In genomic region chr10:30405669-30406393, GRCm38 (mm10) we compare ENCODE assay signal across 10 mouse cellular contexts.
A peak's percentile ranks its signal among the peaks of the same experiment; 100 is the strongest.
DNase-seq lines count a peak whose midpoint lies in the region; ATAC-seq and TF ChIP-seq lines count a peak whose summit lies in the region.
"Had no signal": no experiment of that assay in that cellular context is flagged by ENCODE, and none has a peak within 500 bp of the region (broad histone marks: within the 10 kb centered on the region; RNA-seq: fewer than 3 reads in every experiment).

No protein-coding gene starts in this region.

- H3K4me2 ChIP-seq in heart, postnatal 0 days (ENCODE audit: low read depth, low read length), result no peak overlapping the region
- H3K4me2 ChIP-seq in hindbrain, embryonic 12.5 days (replicated peaks), result peak overlapping the region; percentile 40
- H3K4me2 ChIP-seq: embryonic facial prominence, embryonic 12.5 days had no signal

- H3K9ac ChIP-seq in heart, postnatal 0 days (replicated peaks; ENCODE audit: low read depth, low read length), result no peak overlapping the region
- no peak overlapping the region for H3K9ac ChIP-seq in heart, adult 2 months (ENCODE audit: low read depth, low read length)
- no peak overlapping the region for H3K9ac ChIP-seq in hindbrain, embryonic 12.5 days
- H3K9ac ChIP-seq: embryonic facial prominence, embryonic 12.5 days had no signal

- no peak for TF ChIP-seq EP300 in heart, postnatal 0 days (IDR thresholded peaks at IDR 0.05; ENCODE audit: low read depth)
- no peak for TF ChIP-seq EP300 in heart, adult 2 months (IDR thresholded peaks at IDR 0.05; ENCODE audit: insufficient read depth, low read depth, low read length)

- TF ChIP-seq CTCF in heart, postnatal 0 days (IDR thresholded peaks at IDR 0.05; ENCODE audit: low read depth), result no peak
- TF ChIP-seq CTCF in heart, adult 2 months (IDR thresholded peaks at IDR 0.05), result no peak

- no peaks in the 10 kb centered on the region for H3K4me1 ChIP-seq in heart, postnatal 0 days (ENCODE audit: control insufficient read depth, insufficient read depth)
- H3K4me1 ChIP-seq in heart, adult 2 months (ENCODE audit: control insufficient read depth, insufficient read depth, low read length), result no peaks in the 10 kb centered on the region
- H3K4me1 ChIP-seq in hindbrain, embryonic 12.5 days, result 0 out of 2 replicates have a peak, but pooled peaks cover 2% of the 10 kb centered on the region
- H3K4me1 ChIP-seq in limb, embryonic 10.5 days, result peaks cover 6% of the 10 kb centered on the region; the same call in 1 of the 2 replicates
- H3K4me1 ChIP-seq: embryonic facial prominence, embryonic 12.5 days had no signal

- H3K27me3 ChIP-seq in heart, postnatal 0 days (ENCODE audit: control insufficient read depth, insufficient read depth, low read length), result no peaks in the 10 kb centered on the region
- H3K27me3 ChIP-seq in heart, adult 2 months (ENCODE audit: control insufficient read depth, insufficient read depth, low read length), result no peaks in the 10 kb centered on the region
- H3K27me3 ChIP-seq in hindbrain, embryonic 12.5 days, result peaks cover 52% of the 10 kb centered on the region
- H3K27me3 ChIP-seq in limb, embryonic 10.5 days (ENCODE audit: low read depth, poor library complexity, severe bottlenecking), result no peaks in the 10 kb centered on the region
- H3K27me3 ChIP-seq: embryonic facial prominence, embryonic 12.5 days had no signal

- no peaks in the 10 kb centered on the region for H3K9me3 ChIP-seq in heart, postnatal 0 days (replicated peaks; ENCODE audit: control insufficient read depth, low read length)
- no peaks in the 10 kb centered on the region for H3K9me3 ChIP-seq in hindbrain, embryonic 12.5 days (replicated peaks)
- H3K9me3 ChIP-seq in limb, embryonic 10.5 days (replicated peaks), result no peaks in the 10 kb centered on the region
- H3K9me3 ChIP-seq: embryonic facial prominence, embryonic 12.5 days had no signal

- no peak for TF ChIP-seq POLR2A in heart, adult 2 months (IDR thresholded peaks at IDR 0.05; ENCODE audit: insufficient read depth, low read depth, low read length)

- no peak for DNase-seq in heart, postnatal 0 days (ENCODE audit: low spot score)
- no peak for DNase-seq in heart, adult 2 months
- DNase-seq in embryo, embryonic 11.5 days (ENCODE audit: low read depth, low spot score), result peak; percentile 38
- peak; percentile 68 for DNase-seq in neural tube, embryonic 10.5 days (ENCODE audit: extremely low spot score, low spot score)
- DNase-seq in heart, postnatal 4 days, result no peak
- DNase-seq in thymus, postnatal 25 days, result no peak
- no peak for DNase-seq in limb, embryonic 10.5 days (ENCODE audit: low spot score)
- DNase-seq: lung, postnatal 36 days had no signal

- intact Hi-C loops in heart, adult 2 months (cut with DNase I), result no loop called here

- H3K79me2 ChIP-seq in heart, adult 2 months (replicated peaks; ENCODE audit: control insufficient read depth, insufficient read depth, low read length), result no peaks in the 10 kb centered on the region

- H3K4me3 ChIP-seq in heart, postnatal 0 days (ENCODE audit: low read depth, low read length), result 0 out of 2 replicates have a peak overlapping the region, but pooled peaks have one; percentile 10
- no peak overlapping the region for H3K4me3 ChIP-seq in heart, adult 2 months
- H3K4me3 ChIP-seq in hindbrain, embryonic 12.5 days, result 0 out of 2 replicates have a peak overlapping the region, but pooled peaks have one; percentile 8
- no peak overlapping the region for H3K4me3 ChIP-seq in limb, embryonic 10.5 days
- H3K4me3 ChIP-seq: embryonic facial prominence, embryonic 12.5 days had no signal

- no peak for ATAC-seq in heart, postnatal 0 days (ENCODE audit: insufficient read depth, low read depth)
- peak; percentile 96 for ATAC-seq in hindbrain, embryonic 12.5 days (ENCODE audit: low FRiP score)

- no peaks in the 10 kb centered on the region for H3K36me3 ChIP-seq in heart, postnatal 0 days (replicated peaks; ENCODE audit: control insufficient read depth, insufficient read depth, low read length)
- no peaks in the 10 kb centered on the region for H3K36me3 ChIP-seq in heart, adult 2 months (ENCODE audit: control insufficient read depth, insufficient read depth, low read length)
- no peaks in the 10 kb centered on the region for H3K36me3 ChIP-seq in hindbrain, embryonic 12.5 days
- H3K36me3 ChIP-seq in limb, embryonic 10.5 days, result no peaks in the 10 kb centered on the region
- H3K36me3 ChIP-seq: embryonic facial prominence, embryonic 12.5 days had no signal

- WGBS in heart, postnatal 0 days, result 60% methylated on average over 13 of the region's 13 CpGs
- WGBS in heart, adult 2 months, result 43% methylated on average over 13 of the region's 13 CpGs
- WGBS in hindbrain, embryonic 12.5 days, result 17% methylated on average over 13 of the region's 13 CpGs
- WGBS in limb, embryonic 10.5 days, result 66% methylated on average over 13 of the region's 13 CpGs

- no peak overlapping the region for H3K27ac ChIP-seq in heart, postnatal 0 days (ENCODE audit: low read depth)
- no peak overlapping the region for H3K27ac ChIP-seq in heart, adult 2 months
- H3K27ac ChIP-seq in hindbrain, embryonic 12.5 days, result no peak overlapping the region
- H3K27ac ChIP-seq in limb, embryonic 10.5 days, result no peak overlapping the region
- H3K27ac ChIP-seq: embryonic facial prominence, embryonic 12.5 days had no signal

Comparison
In these comparisons a context has a peak if more than half of its experiments do, and no peak if none do; other contexts are left out.
1. H3K4me3 ChIP-seq: peak in heart, postnatal 0 days (single experiment) and hindbrain, embryonic 12.5 days (single experiment); none in heart, adult 2 months (single experiment) and limb, embryonic 10.5 days (single experiment).
2. DNase-seq: peak in embryo, embryonic 11.5 days (single experiment) and neural tube, embryonic 10.5 days (single experiment); none in heart, postnatal 0 days (single experiment), heart, adult 2 months (0 of 2), heart, postnatal 4 days (single experiment), thymus, postnatal 25 days (single experiment) and limb, embryonic 10.5 days (single experiment).